Mouse (Mus musculus) forebrain, embryonic 13.5 days (tissue): ENCODE measurements around the gene Pdgfa. TPM values are rescaled to one million over a fixed set of nuclear protein-coding genes. Genes with fewer than 3 reads are reported as not detected.

Experiments
- ATAC-seq: fragments of 200-750 bp; cut with Nextera tagmentation; 2 replicates; pipeline ENCODE4 v1.8.0; 2017
- H3K27ac ChIP-seq: fragments of 300-500 bp; sonication (generic); 2 replicates; pipeline ENCODE4 v1.5.1; 2015; ENCODE audit warnings: inconsistent platforms, mild to moderate bottlenecking, moderate library complexity
- H3K27me3 ChIP-seq: fragments of 300-500 bp; sonication (generic); 2 replicates; pipeline ENCODE4 v1.6.1; 2015; ENCODE audit warnings: mild to moderate bottlenecking, inconsistent platforms
- H3K36me3 ChIP-seq: fragments of 300-500 bp; sonication (generic); 2 replicates; pipeline ENCODE4 v1.6.1; 2015; ENCODE audit warnings: mild to moderate bottlenecking, inconsistent platforms; ENCODE audit not compliant: poor library complexity, severe bottlenecking
- H3K4me1 ChIP-seq: fragments of 300-500 bp; sonication (generic); 2 replicates; pipeline ENCODE4 v1.6.1; 2015; ENCODE audit warnings: inconsistent platforms
- H3K4me2 ChIP-seq: fragments of 300-500 bp; sonication (generic); 2 replicates; pipeline ENCODE4 v1.6.1; 2015; ENCODE audit warnings: inconsistent platforms, mild to moderate bottlenecking, moderate library complexity
- H3K4me3 ChIP-seq: fragments of 300-500 bp; sonication (generic); 2 replicates; pipeline ENCODE4 v1.5.1; 2015; ENCODE audit warnings: mild to moderate bottlenecking, inconsistent platforms
- H3K9ac ChIP-seq: fragments of 300-500 bp; sonication (generic); 2 replicates; pipeline ENCODE4 v1.6.1; 2015; ENCODE audit warnings: mild to moderate bottlenecking, inconsistent platforms
- H3K9me3 ChIP-seq: fragments of 300-500 bp; sonication (generic); replicated peaks from 2 replicates; pipeline ENCODE4 v1.6.1; 2016; ENCODE audit warnings: inconsistent platforms
- WGBS: fragments of 180-500 bp; shearing (Covaris S2); methylation state at CpG from one replicate; pipeline ENCODE4 v1.1.7; 2015; 5-methylcytosine and 5-hydroxymethylcytosine counted together
- polyA plus RNA-seq: library from polyadenylated mRNA; unstranded; fragments of >200 nt; fragmentation: Nextera tagmentation; extraction: Ambion mirVana; gene quantifications from 2 replicates; pipeline ENCODE4 v1.2.1, GENCODE M21; 2015

Gene Pdgfa
- polyA plus RNA-seq, 1 experiment from 2014 or later, result 7.7 TPM

- ATAC-seq, result no peak
- no peaks in the 10 kb centered on the region for H3K9me3 ChIP-seq
- no peaks in the 10 kb centered on the region for H3K4me1 ChIP-seq
- H3K27me3 ChIP-seq, result no peaks in the 10 kb centered on the region
- WGBS, result 76% methylated on average over 3 of the region's 3 CpGs
- no peak overlapping the region for H3K9ac ChIP-seq
- H3K4me3 ChIP-seq, result no peak overlapping the region
- H3K36me3 ChIP-seq, result peaks cover 23% of the 10 kb centered on the region; the same call in 1 of the 2 replicates
- no peak overlapping the region for H3K27ac ChIP-seq
- H3K4me2 ChIP-seq, result no peak overlapping the region
These were observed 17.9 kb upstream of the Pdgfa start for GRCm38 (mm10) chr5:139015097-139015496.

GRCm38 (mm10) chr5:139010649-139011048, 13.5 kb upstream of the Pdgfa start:
- Histone ChIP-seq H3K27ac (no peak overlapping the region), H3K9ac (no peak overlapping the region), H3K36me3 (no peaks in the 10 kb centered on the region), H3K27me3 (0 out of 2 replicates have a peak, but pooled peaks cover 3% of the 10 kb centered on the region), H3K4me2 (no peak overlapping the region), H3K4me3 (no peak overlapping the region), H3K4me1 (no peaks in the 10 kb centered on the region), H3K9me3 (no peaks in the 10 kb centered on the region)
- 92% methylated on average over 2 of the region's 2 CpGs for WGBS
- ATAC-seq, result no peak

- no peak overlapping the region for H3K4me3 ChIP-seq
- no peak overlapping the region for H3K9ac ChIP-seq
- H3K4me1 ChIP-seq, result no peaks in the 10 kb centered on the region
- WGBS, result 42% methylated on average over 4 of the region's 4 CpGs
- no peak overlapping the region for H3K27ac ChIP-seq
- H3K36me3 ChIP-seq, result no peaks in the 10 kb centered on the region
- ATAC-seq, result no peak
- 0 out of 2 replicates have a peak, but pooled peaks cover 6% of the 10 kb centered on the region for H3K27me3 ChIP-seq
- H3K4me2 ChIP-seq, result no peak overlapping the region
- H3K9me3 ChIP-seq, result no peaks in the 10 kb centered on the region; the same call in 1 of the 2 replicates
These were observed 10.1 kb upstream of the Pdgfa start for GRCm38 (mm10) chr5:139007141-139007775.

GRCm38 (mm10) chr5:139004588-139004987, 7.4 kb upstream of the Pdgfa start:
- Histone ChIP-seq H3K9ac (no peak overlapping the region), H3K4me1 (no peaks in the 10 kb centered on the region), H3K4me3 (no peak overlapping the region), H3K9me3 (peaks cover 3% of the 10 kb centered on the region), H3K27me3 (peaks cover 13% of the 10 kb centered on the region), H3K36me3 (no peaks in the 10 kb centered on the region), H3K27ac (no peak overlapping the region), H3K4me2 (no peak overlapping the region)
- no peak for ATAC-seq
- WGBS, result 78% methylated on average over 6 of the region's 6 CpGs

- no peak for ATAC-seq
- H3K9me3 ChIP-seq, result peaks cover 3% of the 10 kb centered on the region
- H3K4me1 ChIP-seq, result peaks cover 36% of the 10 kb centered on the region
- H3K36me3 ChIP-seq, result no peaks in the 10 kb centered on the region
- H3K4me2 ChIP-seq, result no peak overlapping the region
- no peak overlapping the region for H3K27ac ChIP-seq
- H3K4me3 ChIP-seq, result no peak overlapping the region
- no peak overlapping the region for H3K9ac ChIP-seq
- peaks cover 47% of the 10 kb centered on the region for H3K27me3 ChIP-seq
- 75% methylated on average over 7 of the region's 7 CpGs for WGBS
These were observed 2.5 kb upstream of the Pdgfa start for GRCm38 (mm10) chr5:138999716-139000115.

GRCm38 (mm10) chr5:138997936-138998580, 888 bp upstream of the Pdgfa start:
- peaks cover 58% of the 10 kb centered on the region for H3K27me3 ChIP-seq
- WGBS, result 1% methylated on average over 30 of the region's 30 CpGs
- H3K4me3 ChIP-seq, result peak overlapping the region; percentile 32
- H3K9me3 ChIP-seq, result peaks cover 3% of the 10 kb centered on the region
- H3K4me2 ChIP-seq, result peak overlapping the region; percentile 97
- ATAC-seq, result no peak
- H3K4me1 ChIP-seq, result peaks cover 52% of the 10 kb centered on the region
- no peaks in the 10 kb centered on the region for H3K36me3 ChIP-seq
- no peak overlapping the region for H3K27ac ChIP-seq
- H3K9ac ChIP-seq, result peak overlapping the region; percentile 48

GRCm38 (mm10) chr5:138996322-138997073, 672 bp downstream of the Pdgfa start:
- Histone ChIP-seq H3K4me3 (peak overlapping the region; percentile 70), H3K9ac (peak overlapping the region; percentile 81), H3K4me1 (peaks cover 66% of the 10 kb centered on the region), H3K27ac (peak overlapping the region; percentile 90; the same call in 1 of the 2 replicates), H3K9me3 (no peaks in the 10 kb centered on the region; the same call in 1 of the 2 replicates), H3K36me3 (no peaks in the 10 kb centered on the region), H3K27me3 (peaks cover 73% of the 10 kb centered on the region), H3K4me2 (peak overlapping the region; percentile 97)
- ATAC-seq, result peak; percentile 6; the same call in 1 of the 2 replicates
- 4% methylated on average over 24 of the region's 24 CpGs for WGBS

- Histone ChIP-seq H3K9me3 (no peaks in the 10 kb centered on the region; the same call in 1 of the 2 replicates), H3K36me3 (no peaks in the 10 kb centered on the region), H3K4me1 (peaks cover 70% of the 10 kb centered on the region), H3K27ac (peak overlapping the region; percentile 90), H3K4me2 (peak overlapping the region; percentile 97), H3K9ac (peak overlapping the region; percentile 81), H3K4me3 (peak overlapping the region; percentile 70), H3K27me3 (peaks cover 80% of the 10 kb centered on the region)
- under 1% methylated on average over 43 of the region's 52 CpGs for WGBS
- ATAC-seq, result peak; percentile 67
These were observed 1.4 kb downstream of the Pdgfa start for GRCm38 (mm10) chr5:138995721-138996311.

- Histone ChIP-seq H3K9ac (peak overlapping the region; percentile 81), H3K4me3 (peak overlapping the region; percentile 70), H3K27ac (peak overlapping the region; percentile 90), H3K4me2 (peak overlapping the region; percentile 97), H3K36me3 (no peaks in the 10 kb centered on the region), H3K4me1 (peaks cover 70% of the 10 kb centered on the region), H3K27me3 (peaks cover 85% of the 10 kb centered on the region), H3K9me3 (no peaks in the 10 kb centered on the region)
- peak; percentile 54 for ATAC-seq
- WGBS, result 0% methylated on average over 53 of the region's 127 CpGs
These were observed 2.1 kb downstream of the Pdgfa start for GRCm38 (mm10) chr5:138994786-138995720.

GRCm38 (mm10) chr5:138994108-138994785, 2.9 kb downstream of the Pdgfa start:
- H3K4me1 ChIP-seq, result peaks cover 71% of the 10 kb centered on the region
- under 1% methylated on average over 42 of the region's 48 CpGs for WGBS
- peak overlapping the region; percentile 90 for H3K27ac ChIP-seq
- H3K36me3 ChIP-seq, result no peaks in the 10 kb centered on the region
- peak overlapping the region; percentile 70 for H3K4me3 ChIP-seq
- peaks cover 80% of the 10 kb centered on the region for H3K27me3 ChIP-seq
- H3K9ac ChIP-seq, result peak overlapping the region; percentile 81
- peak overlapping the region; percentile 97 for H3K4me2 ChIP-seq
- peak; percentile 5 for ATAC-seq
- H3K9me3 ChIP-seq, result no peaks in the 10 kb centered on the region
